Mouse (Mus musculus) R1 (cell line): ENCODE measurements around the gene Gm4559.
"Not testable (repeated sequence)": the region's sequence is repeated elsewhere in the genome, so short reads cannot be mapped to it uniquely, and the experiment has no call there.

ENCODE experiments used
- DNase-seq: peaks from one replicate; pipeline ENCODE4 v3.0.0-alpha.2; 2018; ENCODE audit warnings: low read depth, low spot score

Gm4559 gene

DNA sequence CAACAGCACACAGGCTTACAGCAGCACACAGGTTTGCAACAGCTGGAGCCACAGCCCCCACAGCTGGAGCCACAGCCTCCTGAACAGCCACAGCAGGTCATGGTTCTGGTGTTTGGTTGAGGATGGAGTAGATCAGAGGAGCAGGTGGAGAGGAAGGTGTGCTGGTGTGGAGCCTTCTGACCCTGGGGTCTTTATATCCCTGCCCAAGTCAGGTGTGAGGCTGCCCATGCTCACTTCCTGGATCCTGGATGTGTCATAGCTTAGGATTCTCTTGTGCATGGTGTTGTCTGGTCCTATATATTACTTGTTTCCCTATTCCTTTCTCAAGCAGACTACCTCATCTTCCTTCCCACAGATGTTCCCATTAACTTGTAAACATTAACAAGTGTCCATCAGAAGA lies at the start of gene Gm4559:
Gm4559 (minus strand) TSS at position 101 of the 400 bp plus-strand sequence.
- DNase-seq, result not testable (repeated sequence)

DNA sequence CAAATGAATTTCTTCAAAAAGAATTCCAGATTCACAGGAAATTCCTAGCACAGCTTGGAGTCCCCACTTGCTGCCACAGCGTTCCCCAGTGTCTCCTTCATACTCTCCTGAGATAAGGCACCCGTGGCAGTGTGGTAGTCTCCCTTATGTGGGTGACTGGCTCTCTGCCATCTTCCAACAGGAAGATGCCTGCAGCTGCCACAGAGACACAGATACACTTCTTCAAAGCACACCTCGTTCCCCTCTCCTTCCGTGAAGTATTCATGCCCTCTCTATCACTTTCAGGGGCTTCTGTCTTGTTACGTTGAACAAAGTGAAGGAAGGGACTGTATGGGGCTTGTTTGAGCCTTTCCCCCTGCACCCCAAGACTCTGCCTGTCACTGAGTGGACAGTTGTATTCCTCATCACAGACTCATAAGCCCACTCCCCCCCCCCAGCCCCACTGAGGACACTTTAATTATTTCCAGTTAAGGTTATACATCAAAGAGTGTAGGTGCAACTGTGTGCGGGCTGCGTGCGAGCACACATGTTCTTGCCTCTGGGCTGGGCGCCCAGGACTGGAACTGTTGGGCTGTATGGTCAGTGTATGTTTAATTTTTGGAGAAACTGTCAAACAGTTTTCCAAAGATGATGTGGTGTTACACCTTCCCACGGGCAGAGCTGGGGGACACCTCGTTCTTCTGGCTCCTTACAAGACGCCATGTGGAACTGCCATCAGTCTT lies 49.4 kb upstream of the Gm4559 start:
- DNase-seq, result no peak

DNA sequence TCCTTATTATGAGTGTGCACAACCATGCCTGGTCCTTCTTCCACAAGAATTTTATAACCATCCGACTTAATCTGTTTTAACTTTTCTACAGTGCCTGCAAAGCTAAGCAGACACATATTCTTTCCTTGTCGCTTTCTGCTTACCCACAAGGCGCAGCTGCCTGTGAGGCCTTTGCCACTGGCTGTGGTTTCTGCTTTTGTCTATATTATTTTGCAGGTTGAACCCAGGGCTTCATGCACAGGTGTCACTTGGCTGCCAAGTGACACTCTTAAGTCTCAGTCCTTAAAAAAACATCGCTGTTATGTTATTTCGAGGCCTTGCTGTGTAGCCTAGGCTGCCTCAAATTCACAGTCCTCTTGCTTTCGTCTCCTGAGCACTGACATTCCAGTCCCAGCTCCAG lies 48.5 kb upstream of the Gm4559 start:
- DNase-seq, result no peak

DNA sequence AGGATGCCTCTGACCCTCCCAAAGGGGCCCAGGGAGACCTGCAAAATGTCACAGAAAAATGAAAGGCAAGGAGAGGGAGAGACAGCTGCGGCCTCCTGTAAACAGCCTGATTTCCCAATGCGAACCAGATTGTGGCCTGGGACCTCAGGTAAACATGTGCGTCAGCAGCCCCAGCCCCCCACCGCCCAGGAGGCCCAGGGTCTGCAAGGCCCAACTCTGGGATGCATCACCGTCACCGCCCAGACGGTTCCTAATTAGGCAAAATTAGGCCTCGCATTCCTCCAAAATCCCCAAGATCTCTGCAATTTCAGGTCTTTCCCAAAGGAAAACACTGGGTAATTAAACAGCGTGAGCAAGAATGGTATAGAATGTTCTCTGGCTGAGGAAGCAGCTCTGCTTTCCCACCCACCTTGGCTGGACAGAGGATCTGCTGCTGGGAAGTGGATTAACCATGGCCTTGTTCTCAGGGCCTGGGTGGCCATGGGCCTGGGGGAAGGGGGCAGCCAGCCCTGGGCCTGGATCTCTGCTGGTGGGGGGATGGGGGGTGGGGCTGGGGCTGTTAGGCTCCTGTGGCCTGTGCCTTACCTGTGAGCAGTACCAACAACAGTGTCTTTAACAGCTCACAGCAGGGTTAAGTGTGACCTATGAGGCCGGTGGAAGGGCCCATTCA lies 47.6 kb upstream of the Gm4559 start:
- not testable (repeated sequence) for DNase-seq

DNA sequence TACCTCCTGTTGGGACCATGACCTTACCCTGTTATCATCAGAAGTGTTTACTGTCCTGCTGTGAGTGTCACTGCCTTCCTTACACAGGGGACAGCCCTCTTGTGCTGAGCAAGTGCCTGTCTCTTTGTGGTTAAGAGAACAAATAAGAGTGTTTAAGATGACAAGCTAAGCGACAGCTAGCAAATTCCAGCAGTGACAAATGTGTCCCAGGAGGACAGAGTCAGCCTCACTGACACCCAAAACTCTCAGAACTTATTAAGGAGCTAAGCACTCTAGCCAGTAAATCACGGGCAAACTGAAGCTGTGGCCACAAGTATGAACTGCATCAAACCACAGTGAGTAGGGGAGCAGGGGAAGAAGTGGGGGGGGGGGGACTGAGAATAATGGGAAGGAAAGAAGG lies 46.7 kb upstream of the Gm4559 start:
- no peak for DNase-seq

DNA sequence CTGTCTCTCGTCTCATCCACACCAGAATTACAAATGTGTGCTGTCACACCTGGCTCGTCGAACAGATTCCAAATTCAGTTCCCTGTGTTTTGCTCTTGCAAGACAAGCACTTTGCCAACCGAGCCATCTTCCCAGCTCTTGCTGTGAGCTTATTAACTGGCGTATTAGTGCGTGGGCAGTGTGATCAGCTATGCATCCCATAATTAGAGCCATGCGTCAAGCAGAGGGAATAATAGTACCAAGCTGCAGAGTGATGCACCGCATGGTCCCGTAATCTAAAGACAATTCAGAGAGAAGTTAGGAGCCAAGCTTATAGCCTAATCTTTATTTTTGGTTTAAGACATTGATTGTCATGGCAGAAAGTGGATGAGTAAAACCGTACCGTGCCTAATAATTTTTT lies 45.0 kb upstream of the Gm4559 start:
- DNase-seq, result no peak

DNA sequence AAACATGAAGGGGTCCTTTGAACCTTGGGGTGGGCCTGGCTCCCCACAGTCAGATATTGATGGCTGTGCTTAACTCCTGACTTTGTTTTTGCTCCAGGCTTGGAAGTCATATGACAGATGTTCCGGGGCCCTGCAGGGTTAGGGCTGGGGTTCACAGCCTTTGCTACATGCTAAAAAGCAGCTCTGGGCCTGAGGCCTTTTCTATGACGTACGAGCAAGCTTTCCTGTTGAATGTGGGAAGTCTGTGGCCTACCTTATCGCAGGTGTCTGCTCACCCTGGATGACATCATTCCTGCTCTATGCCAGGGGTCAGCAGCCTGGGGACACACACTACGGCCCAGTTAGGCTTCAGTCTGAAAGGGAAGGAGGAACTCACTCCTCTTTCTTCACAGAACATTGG lies 43.1 kb upstream of the Gm4559 start:
- no peak for DNase-seq

DNA sequence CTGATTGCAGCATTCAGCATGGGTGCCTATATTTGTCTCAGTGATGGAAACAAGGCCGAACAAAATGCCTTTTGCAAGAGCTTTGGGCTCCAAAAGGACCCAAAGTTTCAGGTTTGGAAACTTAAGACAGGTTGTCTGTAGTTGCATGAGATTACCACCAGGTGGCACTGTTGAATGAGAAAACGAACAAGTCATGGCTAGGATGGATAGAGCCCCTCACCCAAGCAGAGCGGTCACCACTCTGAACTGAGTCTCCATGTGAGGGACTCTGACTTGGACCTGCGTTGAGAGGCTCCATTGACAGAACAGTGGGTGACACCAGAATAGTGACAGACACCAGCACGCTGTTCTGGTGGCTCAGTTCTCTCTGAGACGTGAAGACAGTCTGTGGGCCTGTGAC lies 42.4 kb upstream of the Gm4559 start:
- DNase-seq, result peak; percentile 58

DNA sequence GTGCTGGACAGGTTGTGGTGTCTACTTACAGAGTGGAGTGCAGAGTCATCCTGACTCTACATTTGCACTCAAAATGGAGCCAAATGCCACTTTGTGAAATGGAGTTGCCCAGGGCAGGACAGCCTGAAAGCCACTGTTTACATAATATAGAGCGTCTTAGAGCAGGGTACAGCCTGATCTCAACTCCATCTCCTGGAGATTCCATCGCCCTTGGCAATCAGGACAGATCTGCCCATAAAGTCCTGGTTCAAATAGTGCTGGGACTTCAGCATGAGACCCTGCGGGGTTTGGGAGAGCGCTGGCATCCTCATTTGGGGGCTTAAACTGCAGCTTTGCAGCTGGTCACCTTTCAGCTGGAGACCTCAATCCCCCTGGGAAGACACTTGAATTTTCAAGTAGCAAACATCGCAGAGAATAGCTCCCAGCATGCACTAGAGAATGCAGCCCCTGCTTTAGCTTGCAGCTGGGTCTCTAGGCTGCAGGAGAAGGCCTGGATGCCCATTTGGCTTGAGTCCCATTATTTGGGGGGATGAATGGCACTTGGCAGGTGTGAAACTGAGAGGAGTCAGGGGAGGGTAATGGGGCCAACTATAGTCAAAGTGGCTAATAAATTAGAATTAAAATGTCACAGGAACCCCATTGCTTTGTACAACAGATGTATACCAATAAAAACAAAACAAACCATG lies 40.6 kb upstream of the Gm4559 start:
- DNase-seq, result no peak

DNA sequence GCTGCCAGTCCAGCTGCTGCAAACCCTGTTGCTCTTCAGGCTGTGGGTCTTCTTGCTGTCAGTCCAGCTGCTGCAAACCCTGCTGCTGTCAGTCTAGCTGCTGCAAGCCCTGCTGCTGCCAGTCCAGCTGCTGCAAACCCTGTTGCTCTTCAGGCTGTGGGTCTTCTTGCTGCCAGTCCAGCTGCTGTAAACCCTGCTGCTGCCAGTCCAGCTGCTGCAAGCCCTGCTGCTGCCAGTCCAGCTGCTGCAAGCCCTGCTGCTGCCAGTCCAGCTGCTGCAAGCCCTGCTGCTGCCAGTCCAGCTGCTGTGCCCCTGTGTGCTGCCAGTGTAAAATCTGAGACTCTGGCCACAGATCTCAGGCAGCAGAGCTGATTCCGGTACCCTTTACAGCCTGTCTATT lies 29.8 kb upstream of the Gm4559 start:
- not testable (repeated sequence) for DNase-seq

DNA sequence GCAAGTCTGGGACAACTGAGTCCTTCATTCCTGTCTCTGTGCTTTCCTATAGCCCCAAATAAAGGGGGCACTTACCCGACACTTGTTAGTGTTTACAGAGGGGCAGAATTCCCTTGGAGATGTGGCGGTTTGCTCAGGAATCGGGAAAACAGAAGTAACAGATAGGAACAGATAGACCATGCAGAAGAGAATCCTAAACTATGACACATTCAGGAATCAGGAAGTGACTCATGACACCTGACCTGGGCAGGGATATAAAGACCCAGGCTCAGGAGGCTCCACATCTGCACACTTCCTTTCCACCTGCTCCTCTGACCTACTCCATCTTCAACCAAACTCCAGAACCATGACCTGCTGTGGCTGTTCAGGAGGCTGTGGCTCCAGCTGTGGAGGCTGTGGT lies 29.1 kb upstream of the Gm4559 start, which contains the start of gene Krtap5-4:
Krtap5-4 (plus strand) TSS at position 301 of the 400 bp plus-strand sequence.
- DNase-seq, result no peak

DNA sequence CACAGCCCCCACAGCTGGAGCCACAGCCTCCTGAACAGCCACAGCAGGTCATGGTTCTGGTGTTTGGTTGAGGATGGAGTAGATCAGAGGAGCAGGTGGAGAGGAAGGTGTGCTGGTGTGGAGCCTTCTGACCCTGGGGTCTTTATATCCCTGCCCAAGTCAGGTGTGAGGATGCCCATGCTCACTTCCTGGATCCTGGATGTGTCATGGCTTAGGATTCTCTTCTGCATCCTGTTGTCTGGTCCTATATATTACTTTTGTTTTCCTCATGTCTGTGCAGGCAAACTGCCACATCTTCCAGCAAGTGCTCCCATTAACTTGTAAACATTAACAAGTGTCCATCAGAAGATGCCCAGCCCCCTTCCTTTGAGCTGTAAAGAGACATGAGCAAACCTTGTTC lies 22.9 kb upstream of the Gm4559 start, which contains the start of gene Krtap5-1:
Krtap5-1 (minus strand) TSS at position 101 of the 400 bp plus-strand sequence.
- not testable (repeated sequence) for DNase-seq

DNA sequence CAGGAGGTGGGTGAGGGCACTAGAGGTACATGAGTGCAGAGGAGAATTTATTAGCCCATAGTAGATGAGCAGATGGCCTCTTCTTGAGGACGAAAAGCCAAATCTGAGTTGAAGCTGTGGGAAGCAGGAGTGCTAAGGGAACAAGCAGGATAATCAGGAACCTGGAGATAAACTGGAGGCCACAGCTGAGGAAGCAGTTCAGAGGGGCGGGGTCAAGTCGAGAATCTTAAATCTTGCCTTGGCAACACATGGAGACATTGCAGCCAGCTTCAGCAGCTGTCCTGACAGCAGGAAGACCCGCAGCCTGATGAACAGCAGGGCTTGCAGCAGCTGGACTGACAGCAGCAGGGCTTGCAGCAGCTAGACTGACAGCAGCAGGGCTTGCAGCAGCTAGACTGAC lies 21.9 kb upstream of the Gm4559 start:
- DNase-seq, result not testable (repeated sequence)

DNA sequence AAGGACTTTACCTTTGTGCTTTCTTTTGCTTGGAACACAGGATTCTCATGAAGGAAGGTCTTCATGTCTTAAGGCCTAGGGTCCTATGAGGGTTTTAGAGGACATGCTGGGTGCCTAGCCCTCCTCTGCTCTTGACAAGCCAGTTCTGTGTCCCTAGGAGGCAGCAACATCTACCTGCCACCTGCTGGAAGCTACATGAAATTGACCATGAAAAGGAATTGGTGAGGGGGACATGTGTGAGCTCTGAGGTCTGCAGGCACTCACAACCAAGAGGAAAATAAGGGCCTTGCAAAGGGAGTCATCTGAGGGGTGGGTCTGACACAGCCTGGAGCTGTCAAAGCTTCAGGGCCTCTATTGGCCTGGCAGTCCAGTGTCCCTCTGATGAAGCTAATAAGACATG lies 21.3 kb upstream of the Gm4559 start:
- no peak for DNase-seq

DNA sequence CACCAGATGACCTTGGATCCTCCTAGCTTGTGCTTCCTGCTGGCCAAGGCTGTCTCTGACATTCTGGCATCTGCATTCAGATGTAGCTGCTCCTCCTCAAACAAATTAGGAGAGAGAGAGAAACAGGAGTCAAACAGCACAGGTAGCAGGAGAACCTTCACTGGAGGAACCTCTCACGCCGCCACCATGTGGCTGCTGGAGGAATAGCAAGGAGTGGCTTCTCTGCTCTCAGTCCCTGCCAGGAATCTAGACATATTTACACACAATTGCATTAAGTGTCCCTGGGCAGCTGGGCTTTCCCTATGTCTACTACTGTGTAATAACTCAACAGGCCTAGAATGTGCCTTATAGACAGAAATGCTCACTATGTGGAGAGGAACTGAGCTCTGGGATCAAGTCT lies 19.7 kb upstream of the Gm4559 start:
- DNase-seq, result peak; percentile 36

DNA sequence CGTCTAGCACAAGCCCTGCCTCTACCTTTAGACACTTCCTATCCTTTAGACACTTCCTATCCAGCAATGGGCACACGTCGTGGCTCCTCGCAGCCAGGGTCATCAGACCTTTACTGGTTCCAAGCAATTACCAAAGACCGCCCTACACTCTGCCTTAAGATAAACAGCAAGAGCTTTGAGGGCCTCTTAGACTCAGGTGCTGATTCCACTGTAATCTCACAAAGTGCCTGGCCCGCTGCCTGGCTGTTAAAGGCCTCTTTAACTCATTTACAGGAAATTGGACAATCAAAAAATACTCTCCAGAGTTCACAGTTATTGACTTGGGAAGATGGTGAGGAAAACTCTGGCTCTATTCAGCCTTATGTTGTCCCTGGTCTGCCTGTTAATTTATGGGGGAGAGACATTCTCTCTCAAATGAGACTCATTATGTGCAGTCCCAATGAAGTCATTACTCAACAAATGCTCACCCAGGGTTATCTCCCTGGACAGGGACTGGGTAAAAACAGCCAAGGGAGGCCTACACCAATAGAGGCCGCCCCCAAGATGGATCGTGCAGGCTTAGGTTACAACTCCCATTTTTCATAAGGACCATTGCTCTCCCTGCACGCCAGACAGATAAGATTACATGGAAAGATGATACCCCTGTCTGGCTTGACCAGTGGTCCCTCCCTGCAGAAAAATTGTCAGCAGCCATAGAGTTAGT lies 11.9 kb upstream of the Gm4559 start:
- not testable (repeated sequence) for DNase-seq

DNA sequence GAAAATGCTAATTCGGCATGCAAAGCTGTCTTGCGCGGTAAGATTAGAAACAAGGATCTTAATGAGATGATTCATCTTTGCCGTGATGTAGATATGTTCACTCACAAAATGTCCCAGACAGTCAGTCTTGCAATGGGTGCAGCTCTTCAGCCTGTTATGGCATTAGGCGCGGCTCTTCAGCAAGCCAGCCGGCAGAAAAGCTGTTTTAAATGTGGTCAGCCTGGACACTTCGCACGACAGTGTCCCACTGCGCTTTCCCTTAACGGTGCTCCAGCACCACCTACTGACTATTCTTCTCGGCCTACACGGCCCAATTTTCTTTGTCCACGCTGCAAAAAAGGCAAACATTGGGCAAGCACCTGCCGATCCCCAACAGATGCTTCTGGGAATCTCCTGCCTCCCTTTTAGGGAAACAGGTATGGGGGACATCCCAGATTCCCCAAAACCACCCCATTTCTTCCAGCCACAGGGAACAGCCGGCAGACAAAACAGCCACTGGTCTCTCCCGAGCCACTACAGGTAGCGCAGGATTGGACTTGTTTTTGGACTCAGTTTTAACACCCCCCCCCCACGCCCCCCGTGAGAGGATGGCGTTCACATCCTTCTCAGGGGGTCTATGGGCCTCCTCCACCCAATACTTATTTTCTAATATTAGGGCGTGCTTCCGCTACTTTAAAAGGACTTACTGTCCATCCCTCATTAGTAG lies 11.1 kb upstream of the Gm4559 start:
- DNase-seq, result peak; percentile 6

DNA sequence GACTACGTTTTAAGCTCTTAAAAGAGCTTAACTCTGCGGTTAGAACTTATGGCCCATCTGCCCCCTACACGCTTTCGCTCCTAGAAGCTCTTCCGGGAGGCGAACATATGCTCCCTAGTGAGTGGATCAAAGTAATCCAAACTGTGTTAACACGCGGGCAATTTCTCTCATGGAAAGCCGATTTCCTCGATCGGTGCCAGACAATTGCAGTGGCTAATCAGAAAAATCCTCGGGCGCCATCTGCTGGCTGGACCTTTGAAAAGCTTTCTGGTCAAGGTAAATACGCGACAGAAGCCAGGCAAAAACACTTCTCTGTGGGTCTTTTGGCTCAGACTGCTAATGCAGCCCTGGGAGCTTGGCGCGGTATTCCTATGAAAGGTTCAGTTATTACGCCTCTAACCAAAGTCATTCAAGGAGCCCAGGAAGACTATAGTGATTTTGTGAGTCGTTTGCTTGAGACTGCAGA lies 10.5 kb upstream of the Gm4559 start:
- peak; percentile 95 for DNase-seq

DNA sequence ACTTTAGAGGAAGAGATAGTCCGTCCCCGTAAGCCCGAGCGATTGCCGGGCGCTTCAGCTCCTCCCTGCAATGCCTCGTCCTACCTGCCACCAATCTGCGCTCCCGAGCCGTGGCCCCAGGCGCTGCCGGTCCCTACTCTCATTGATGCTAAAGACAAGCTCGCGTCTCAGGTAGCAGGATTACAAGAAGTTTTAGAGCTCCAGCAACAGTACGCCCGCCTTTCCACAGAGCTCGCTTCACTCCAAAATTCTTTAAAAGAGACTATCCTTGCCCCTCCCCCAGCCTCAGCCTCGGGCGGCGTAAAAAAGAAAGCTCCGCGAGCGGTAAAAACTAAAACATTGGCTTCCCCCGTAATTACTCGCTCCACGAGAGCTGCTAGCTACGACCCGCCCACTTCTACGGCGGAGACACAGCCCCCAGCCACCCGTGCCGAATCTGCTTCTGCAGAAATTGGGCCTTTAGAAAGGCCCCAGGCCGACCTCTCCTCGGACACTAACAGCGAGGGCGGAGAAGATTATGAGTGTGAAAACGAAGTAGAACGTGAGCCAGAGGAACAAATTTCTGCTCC lies 9.9 kb upstream of the Gm4559 start:
- DNase-seq, result peak; percentile 85

DNA sequence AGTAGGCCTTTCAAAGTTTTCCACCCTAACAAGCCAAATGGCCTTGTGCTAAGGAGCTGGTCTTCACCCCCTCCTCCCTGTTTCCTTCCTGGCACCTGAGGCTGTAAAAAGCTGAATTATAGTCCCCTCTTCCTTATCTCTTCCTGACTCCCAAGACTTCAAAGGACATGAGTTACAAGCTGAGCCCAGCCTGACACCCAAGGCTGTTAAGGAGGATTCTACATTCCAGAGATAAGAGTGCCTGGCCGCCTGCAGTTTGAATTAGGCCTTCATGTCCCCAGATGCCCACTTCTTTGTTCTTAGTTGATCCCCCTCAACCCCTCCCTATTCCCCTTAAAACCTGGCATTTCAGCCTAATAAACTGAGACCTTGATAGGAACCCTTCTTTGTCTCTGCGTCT lies 8.7 kb upstream of the Gm4559 start:
- DNase-seq, result not testable (repeated sequence)

DNA sequence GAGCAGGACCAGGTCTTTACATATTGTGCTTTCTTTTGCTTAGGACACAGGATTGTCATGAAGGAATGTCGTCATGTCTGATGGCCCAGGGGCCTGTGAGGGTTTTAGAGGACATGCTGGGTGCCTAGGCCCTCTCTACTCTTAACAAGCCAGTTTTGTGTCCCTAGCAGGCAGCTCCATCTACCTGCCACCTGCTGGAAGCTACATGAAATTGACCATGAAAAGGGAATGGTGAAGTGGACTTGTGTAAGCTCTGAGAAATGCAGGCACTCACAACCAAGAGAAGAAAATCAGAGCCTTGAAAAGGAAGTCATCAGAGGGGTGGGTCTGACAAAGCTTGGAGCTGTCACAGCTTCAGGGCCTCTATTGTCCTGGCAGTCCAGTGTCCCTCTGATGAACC lies 5.1 kb upstream of the Gm4559 start:
- peak; percentile 23 for DNase-seq
